Mouse (Mus musculus) bone marrow, adult 2 months (tissue): ENCODE measurements around the gene Sfi1.
"Not testable (repeated sequence)": the region's sequence is repeated elsewhere in the genome, so short reads cannot be mapped to it uniquely, and the experiment has no call there.

ENCODE experiments used
- CTCF ChIP-seq: fragments of 200-500 bp; IDR thresholded peaks from 2 replicates; pipeline ENCODE4 v1.5.1; 2011; ENCODE audit warnings: low read length, control low read depth; ENCODE audit not compliant: control insufficient read depth, insufficient read depth
- POLR2A ChIP-seq: fragments of 200-500 bp; IDR thresholded peaks from 2 replicates; pipeline ENCODE4 v1.6.1; 2011; ENCODE audit warnings: low read depth, mild to moderate bottlenecking, control low read depth, low read length, borderline replicate concordance; ENCODE audit not compliant: control insufficient read depth

GRCm38 (mm10) chr11:3165210-3165782 lies 28.0 kb downstream of the Sfi1 start:
- not testable (repeated sequence) for TF ChIP-seq CTCF, POLR2A
